Mouse (Mus musculus) right cerebral cortex, postnatal 36 days (tissue): ENCODE results near the gene Tmem38a.

Source experiments
- DNase-seq, 2 experiments: peaks; one replicate each; pipeline ENCODE4 v3.0.0; 2022; ENCODE audit warnings: low spot score in 2 of 2, mixed read lengths in 1 of 2

Gene Tmem38a

DNA sequence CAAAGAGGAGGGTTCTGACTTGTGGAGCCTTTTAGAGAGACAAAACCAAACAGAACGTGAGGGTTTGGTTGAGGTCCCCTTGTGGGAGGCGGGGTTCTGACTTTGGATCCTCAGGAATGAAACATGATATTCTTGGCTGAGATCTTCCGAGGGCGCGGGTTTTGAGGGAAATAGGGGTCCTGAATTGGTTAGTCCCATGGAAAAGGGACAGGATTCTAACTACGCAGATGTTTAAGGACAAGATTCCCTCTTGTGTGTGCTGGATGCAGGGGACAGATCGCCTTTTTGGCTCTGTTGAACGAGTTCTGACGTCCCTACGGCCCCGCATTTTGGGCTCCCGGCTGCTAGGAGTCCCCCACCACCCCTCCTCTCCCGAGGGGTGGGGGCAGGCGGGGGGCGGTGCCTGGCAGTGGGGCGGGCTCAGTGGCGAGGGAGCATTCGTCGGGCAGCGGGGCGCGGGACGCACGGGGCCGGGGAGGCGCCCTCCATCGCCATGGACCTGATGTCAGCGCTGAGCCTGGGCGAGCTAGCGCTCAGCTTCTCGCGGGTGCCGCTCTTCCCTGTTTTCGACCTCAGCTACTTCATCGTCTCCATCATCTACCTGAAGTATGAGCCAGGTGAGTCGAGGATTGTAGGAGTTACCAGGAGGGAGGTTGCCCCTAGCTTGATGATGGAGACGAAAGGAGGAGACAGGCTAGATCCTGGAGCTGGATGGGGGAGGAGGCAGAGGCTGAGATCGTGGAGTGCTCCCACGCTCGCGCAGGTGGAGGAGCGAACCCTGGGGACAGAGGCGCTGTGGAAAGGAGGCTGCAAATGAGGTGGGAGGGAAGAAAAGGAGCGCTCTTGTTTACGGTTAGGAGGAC is at the start of gene Tmem38a:
Tmem38a (plus strand) TSS at position 445 of the 863 bp plus-strand sequence.
- peak; percentile 70 to 79 for DNase-seq

DNA sequence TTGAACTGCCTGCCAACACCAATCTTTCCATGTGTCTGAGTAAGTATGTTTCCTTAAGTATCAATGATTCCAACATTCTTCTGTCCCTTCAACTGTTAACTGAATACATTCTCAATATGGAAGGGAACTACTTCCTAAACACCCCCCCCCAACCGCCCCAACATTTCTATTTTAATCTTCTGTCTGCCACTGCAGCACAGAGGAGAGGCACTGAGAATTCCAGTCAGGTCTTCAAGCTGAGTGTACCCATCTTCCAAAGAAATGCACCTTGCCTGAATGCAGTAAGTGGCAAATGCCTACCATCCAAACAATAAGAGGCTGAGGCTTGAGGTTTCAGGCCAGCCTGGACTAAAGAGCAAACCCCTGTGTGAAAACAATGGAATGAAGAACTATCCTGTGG is 39.8 kb upstream of the Tmem38a start:
- DNase-seq, result no peak

DNA sequence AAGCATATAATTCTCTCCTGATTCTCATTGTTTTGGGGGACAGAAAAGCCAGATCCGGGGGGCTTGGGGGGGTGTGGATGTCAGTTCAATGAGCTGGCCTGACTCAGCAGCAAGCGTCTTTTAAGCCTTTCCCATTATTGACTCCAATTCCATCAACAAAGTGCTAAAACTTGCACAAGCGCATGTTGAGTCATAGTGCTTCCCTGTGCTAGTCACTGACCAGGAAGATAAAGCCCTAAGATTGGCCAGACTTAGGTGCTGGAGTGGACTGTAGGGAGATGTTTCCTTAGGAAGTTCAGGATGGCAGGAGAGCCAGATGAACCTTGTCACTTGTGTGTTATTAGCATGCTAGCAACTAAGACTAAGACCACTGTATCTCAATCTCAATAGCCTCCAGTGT is 37.0 kb upstream of the Tmem38a start:
- no peak for DNase-seq

DNA sequence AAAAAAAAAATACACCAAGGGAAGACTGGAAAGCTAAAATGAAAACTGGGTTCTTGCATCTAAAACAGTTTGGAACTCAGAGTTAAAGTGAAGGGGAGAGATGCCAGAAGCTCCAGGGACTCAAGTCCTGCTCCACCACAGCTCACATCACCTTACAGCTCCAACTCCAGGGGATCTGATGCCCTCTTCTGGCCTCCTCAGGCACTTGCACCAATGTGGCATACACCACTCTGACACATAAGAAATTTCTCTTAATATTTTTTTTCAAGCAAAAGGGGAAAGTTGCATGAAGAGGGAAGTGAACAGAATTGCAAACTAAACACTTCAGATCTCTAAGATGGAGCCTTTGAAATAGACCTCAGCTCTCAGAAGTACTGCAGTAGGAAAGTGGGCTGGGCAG is 32.6 kb upstream of the Tmem38a start:
- no peak for DNase-seq

DNA sequence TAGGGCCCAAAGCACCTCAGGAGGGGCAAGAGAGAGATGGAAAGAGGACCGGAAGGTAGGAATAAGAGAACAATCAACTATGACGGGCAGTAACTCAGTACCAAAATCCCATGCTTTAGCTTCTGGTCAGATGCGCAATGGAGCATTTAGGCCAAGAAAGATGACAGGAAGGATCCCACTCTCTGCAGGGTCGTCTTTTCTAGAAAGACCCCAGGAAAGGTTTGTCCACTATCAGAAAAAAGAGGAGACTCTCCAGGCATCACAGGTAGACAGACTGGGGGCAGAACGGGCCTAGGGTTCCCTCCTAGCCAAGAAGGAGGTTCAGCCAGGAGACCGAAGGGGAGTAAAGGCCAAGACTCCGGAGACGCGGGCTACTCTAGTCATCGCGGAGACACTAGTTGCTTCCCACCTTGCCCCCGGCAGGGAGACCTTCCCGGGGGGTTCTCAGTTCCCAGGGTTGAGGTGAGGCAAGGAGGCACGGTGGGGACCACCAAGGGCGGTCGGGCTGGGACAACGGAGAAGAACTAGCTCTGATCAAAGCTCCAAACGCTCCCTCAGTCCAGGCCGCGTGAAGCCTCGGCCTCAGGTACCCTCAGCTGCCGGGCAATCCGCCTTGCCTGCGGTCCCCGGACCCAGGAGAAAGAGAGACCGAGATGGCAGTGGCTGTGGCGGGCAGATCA is 24.6 kb upstream of the Tmem38a start:
- no peak for DNase-seq

DNA sequence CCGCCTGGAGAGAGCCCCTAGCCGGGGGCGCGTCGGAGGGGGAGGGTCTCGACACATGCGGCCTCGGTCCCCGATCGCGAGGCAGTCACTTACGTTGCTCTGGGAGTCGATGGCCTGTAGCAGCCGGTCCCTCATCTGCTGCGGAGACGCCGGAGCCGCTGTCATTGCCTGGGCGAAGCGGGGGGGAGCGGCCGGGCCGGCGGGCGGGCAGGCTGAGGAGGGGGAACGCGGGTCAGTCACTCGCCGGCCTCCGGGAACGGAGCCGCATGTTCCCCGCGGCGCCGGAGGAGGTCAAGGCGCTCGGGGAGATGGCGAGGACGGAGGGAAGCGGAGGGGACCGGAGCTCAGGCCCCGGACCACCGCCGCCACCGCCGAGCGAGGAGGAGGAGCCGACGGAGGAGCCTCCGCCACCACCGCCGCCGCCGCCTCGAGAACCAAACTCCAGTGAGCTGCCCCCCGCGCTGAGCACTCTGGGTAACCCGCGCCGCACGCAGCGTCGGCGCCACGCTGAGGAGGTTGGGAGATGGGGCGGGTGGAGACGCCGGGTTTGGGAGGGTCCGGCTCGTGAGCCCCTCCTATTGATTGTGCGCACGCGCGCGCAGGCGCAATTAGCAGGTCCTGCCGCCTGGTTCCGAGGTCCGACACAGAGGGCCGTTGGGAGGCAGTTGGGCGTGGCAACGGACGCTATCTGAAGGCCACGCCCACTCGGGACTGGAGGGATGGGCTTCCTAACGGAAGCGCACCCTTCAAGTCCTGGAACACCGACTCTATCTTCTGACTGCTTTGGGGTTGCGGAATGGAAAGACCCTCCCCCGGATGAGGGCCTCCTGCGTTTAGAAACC is 23.8 kb upstream of the Tmem38a start, which contains the start of gene Med26:
Med26 (minus strand) TSS at position 469 of the 842 bp plus-strand sequence.
- DNase-seq, result peak; percentile 97 to 99

DNA sequence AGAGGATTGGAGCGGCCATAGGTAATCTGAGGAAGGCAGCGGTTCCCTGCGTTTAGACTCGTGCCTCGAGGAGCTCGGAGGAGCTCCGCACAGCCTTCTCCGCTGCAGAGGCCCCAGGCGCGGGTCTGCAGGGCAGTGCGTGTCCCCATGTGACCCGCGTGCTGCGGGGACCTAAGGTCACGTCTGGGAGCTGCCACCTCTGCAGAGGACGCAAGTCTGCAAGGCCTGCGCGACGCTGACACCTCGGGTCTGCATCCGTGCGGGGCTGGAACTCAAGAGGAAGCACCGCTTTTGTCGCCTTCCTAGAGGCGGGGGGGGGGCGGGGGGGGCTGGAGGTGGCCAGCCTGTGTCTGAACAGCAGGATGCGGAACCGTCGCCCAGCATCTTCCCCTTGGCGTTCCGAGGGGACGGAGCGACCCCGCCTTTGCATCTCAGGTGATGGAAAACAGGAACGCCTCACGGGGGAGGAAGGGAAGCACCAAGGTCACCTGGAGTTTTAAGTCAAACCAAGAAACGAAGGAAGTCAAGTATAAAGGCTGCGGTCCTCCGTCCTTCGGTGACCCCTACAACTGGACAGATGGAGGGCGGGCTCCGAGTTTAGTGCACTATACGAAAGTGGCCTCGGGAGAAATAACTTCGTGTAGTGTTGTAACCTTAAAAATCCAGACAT is 23.1 kb upstream of the Tmem38a start:
- DNase-seq, result no peak

DNA sequence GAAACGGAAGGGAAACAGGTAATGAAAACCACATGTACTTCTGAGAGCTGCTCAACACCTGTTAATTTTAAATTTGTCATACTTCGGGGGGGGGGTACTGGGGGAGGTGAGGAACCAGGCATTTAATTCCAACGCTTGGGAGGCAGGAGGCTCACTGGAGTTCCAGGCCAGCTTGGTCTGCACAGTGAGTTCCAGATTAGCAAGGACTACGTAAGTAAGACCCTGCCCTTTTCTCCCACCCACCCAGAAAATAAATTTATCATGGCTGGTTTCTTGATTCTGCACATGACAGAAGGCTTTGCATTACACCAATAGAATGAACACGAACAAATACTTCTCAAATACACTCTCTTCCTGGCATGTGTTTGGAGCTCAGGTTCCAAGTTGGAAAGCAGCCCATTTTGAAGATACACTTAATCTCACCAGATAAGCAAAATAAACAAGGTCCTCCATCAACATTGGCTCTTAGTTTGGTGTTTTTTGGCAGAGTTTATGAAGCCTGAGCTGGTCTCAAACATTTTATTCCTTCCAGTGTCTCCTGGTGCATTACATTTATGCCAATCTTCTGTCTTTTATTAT is 22.5 kb upstream of the Tmem38a start:
- no peak for DNase-seq

DNA sequence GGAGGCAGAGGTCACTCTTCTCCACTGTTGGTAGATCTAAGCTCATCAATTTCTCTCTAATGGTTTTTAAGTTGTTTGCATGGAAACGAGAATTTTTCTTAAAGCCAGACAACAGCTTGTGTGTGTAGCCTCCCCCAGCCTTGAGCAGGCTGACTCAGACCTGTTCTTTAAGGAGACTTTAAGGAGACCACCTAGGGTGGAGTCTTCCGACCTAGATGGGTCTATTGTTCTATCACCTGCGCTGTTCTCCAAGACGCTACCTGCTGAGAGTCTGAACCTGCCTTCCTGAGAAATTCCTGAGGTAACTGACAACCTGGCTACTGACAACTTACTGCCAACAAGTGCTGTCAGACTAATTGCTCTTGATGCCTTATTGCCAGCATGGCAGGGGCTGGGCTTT is 16.1 kb upstream of the Tmem38a start:
- no peak for DNase-seq

DNA sequence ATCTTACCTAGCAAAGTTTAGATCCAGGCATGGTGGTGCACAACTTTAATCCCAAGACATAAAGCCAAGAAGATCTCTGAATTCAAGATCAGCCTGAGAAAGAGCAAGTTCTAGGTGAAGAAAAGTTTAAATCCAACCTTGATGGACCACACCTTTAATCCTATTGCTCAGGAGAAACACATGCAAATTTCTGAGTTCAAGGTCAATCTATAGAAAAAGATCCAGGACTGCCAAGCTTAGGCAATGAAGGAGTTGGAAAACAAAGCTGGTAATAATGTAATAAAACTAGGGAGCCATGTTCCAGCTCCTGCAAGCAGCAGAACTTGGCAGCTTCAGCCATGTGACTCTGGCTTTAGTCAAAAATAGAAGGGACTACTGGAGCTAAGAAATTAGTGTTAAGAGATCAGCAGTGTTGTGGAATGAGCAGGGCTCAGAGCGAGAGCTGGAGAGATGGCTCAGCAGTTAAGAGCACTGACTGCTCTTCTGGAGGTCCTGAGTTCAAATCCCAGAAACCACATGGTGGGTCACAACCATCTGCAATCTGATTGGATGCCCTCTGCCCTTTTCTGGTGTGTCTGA is 10.7 kb upstream of the Tmem38a start:
- DNase-seq, result no peak

DNA sequence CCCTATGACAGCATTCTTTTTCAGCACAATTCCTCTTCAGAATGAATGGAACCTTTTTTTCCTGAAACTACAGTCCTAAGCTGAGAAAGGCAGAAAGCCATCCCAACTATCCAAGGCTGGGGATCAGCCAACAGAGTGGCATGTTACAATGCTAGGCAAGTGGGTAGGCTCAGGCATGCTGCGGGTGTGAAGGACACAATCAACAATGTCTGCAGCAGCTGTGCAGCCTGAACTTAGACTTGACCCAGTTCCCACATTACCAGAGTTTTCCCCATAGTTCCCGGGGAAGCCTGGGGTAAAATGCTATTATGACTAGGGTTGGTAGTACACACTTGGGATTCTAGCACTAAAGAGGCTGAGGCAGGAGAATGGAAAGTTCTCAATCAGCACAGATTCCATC is 5.9 kb upstream of the Tmem38a start:
- no peak for DNase-seq

DNA sequence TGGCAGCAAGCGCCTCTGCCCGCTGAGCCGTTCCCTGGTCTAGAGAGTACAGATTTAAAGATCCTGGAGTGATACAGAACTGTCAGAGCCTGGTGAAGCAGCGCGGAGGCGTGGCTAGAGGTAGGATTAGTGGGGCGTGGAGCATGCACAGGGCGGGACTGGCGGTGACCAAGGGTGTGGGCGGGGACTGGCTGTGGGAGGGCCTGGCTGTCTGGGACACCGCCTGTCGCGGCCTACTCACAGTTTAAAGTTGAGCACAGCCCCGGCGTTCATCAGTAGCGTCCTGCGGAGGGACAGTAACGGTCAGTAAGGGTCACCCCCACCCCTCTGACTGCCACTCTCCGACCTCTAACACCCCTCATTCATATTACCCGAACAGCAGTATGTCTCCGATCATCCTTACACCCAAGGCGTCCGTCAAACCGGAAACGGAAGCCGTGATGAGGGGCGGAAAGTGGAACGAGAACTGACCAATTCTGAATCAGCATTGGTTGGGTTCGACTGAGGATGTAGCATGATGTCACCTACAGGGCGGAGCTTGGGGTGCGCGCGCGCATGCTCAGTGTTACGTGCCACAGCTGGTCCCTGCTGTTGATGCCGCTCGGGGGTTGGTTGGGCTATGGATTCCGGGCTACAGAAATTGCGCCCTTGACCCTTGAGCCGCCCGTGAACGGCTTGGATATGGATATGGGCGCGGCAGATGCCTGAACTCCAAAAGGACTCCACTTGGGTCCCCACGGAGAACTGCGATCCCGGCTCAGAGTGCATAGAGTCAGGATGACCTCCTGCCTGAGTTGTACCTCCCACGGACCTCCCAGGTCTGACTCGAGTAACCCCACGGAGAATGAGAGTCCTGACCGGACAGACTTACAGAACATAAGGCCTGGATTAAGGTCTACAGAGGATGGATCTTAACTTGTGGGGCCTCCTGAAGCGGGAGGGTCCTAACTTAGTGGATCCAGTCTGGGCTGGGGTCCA is 933 bp upstream of the Tmem38a start, which contains the start of gene Smim7:
Smim7 (minus strand) TSS at position 456 of the 978 bp plus-strand sequence.
- DNase-seq, result peak; percentile 97 to 98

DNA sequence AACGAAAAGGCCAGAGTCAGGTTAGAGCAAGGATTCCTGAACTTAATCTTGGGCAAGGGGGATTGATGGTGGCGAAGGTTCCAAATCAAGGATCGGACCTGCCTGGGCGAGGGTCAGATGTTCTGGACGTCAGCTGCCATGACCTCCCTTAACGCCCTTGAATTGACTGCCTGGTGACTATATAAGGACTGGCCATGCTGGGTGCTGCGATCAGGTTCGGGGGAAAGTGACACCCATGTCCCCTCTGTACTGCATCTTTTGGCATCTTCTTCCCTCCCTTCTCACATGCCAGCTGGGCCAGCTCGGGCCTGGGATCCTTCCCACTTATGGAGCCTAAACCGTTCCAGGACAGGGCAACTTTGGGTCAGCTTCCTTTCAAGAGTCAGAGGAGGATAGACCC is 652 bp downstream of the Tmem38a start:
- no peak for DNase-seq

DNA sequence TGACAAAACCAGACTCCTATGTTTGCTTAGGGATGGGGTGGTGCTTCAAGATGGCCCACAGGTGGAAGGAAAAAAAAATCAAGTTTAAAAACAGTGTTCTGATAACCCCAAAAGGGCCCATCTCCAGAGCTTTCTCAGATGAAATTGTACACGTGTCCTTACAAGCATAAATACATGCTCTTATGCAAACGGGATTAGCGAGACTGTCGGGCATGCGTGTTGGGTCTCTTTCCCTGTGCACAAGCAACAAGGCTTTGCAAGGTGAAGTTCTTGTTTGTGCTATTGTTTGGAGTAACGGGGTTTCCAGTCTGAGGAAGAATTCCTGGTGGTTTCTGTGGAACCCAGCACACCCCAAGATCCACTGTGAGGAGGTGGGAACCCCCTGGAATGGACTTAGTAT is 1.6 kb downstream of the Tmem38a start:
- DNase-seq, result no peak

DNA sequence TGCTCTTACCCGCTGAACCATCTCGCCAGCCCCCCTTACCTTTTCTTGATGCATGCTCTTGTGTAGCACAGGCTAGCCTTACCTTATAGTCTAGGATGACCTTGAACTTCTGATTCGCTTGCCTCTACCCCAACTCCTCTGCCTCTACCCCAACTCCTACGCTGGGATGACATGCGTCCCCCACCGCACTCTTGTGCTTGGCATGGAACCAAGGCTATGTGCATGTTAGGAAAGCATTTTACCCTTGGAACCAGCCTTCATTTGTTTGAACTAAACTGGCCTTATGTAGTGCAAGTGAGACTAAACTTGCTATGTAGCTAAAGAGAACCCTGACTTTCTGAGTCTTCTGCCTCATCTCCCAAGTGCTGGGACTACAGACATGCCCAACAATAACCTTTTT is 4.1 kb downstream of the Tmem38a start:
- DNase-seq, result no peak

DNA sequence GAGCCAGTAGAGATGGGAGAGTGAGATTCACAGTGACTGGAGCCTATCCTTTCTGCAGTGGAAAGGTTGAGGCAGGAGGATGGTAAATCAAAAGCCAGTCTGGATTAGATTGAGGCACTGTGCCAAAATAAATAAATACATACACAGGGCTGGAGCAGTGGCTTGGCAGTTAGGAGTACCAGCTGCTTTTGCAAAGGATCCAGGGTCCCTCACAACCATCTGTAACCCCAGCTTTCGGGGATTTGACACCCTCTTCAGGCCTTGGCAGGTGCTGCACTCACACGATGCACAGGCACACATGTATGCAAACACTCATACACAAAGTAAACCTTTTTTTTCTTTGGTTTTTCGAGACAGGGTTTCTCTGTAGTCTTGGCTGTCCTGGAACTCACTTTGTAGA is 5.4 kb downstream of the Tmem38a start:
- no peak for DNase-seq

DNA sequence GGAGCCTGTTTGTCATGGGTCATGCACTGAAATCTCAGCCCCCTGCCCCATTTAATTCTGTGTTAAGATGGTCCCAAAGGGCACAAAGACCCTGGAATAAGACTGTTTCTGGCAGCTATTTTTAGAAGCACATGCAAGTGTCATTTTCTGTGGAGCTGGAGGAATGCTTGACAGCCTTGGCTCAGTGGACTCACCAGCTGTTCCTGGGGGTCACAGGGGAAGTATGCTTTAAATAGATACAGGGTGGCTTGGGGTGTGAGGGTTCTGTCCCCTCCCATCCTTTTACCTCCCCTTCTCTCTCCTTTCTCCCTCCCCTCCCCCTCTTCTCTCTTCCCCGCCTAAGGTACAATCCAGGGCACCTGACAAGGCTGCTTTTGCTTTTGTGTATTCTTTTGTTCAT is 6.1 kb downstream of the Tmem38a start:
- DNase-seq, result no peak

DNA sequence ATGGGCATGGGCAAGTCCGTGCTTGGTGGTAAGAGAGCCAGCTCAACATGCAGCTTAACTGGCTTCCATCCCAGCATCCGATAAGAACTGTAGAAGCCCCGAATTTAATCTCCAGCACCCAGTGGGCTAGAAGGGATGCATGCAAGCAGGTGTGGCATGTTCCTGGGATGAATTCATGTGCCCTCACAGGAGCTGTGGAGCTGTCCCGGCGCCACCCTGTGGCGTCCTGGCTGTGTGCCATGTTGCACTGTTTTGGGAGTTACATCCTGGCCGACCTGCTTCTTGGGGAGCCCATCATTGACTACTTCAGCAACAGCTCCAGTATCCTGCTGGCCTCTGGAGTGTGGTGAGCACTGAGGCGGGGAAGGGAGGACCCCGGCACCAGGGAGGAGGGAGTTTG is 7.5 kb downstream of the Tmem38a start:
- no peak for DNase-seq

DNA sequence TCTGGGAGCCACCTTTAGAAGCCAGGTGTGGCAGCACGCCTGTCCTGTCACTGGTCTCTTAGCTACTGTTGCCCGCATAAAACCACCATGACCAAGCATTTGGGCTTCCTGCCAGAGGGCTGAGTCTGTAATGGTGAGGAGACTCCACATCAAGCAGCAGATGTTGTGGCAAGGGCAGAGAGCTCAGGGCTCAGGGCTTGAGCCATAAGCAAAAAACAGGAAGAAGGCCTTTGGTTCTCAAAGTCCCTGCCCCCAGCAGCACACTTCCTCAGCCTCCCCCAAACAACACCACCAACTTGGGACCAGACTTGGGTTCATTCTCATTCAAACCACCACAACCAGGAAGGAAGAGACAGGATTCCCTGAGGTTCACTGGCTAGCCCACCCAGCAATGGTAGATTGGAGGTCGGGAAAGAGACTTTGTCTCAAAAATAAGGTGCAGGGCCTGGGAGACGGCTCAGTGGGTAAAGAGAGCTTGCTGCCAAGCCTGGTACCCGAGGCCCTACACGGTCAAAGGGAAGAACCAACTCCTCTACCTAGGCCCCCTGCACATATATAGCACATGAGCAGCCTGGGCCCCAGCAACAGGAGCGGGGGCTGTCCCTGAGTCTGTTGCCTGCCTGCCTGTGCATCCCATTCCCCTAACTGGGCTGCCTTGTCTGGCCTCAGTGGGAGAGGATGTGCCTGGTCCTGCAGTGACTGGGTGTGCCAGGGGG is 11.4 kb downstream of the Tmem38a start:
- DNase-seq, result no peak
